Mouse (Mus musculus): ENCODE data around the gene Akap2.

The Akap2 gene

DNA sequence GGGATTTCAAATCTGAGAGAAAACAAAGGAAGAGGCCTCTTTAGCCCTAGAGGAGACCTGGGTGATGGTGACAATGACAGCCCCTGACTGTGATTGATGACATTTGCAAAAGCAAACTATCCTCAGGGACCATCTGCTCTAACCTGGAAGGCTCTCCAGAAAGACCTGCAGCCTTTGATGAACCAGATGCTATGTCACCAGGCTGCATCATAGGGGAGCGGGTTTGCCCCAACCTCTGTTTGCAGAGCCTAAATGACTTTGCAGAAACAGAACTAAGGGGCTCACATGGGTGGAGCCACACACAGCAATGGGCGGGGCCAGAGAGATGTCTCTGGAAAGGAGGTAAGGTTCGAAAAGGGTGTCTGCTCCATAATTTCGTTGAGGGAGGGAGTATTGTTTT lies 115.6 kb downstream of the Akap2 start:
- DNase-seq (ENCODE audit: low spot score in 2 of 2): peak in 1 of 2 experiments; percentile 41

DNA sequence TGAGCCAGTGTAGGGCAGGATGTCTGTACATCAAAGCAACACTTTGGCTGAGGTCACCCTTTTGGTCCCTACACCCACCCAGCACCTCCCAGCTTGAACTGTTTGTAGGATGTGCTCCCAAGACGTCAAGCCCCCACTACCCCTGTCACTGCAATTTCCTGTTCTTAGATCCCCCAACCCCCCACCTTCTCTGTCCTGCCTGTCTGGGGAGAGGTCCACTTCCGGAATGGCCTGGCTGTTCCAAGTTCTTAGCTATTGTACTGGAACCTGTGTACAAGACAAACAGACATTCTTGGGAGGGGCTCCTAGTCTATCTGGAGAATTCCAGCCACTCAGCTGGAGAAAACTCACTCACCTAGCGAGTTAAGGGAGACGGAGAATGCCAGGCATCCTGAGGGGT lies 116.7 kb downstream of the Akap2 start:
- DNase-seq (ENCODE audit: low spot score in 2 of 2): no peak

DNA sequence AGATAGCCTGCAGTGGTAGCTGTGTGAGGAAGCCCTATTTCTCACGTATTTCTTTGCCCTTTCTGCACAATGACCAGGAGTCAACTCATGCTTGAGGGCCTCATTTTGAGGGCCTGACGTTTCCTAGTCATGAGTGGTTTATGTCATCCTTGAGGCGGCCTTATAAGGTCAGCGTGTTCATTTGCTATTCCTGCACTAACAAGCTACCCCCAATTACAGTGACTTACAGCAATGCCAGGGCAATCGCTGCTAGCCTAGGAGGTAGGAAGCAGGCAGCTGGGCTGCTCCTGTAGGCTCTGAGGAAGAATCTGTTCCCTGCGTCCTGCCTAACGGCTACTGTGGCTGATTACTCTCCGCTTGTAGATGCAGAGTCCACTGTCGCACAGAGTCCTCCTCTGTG lies 119.6 kb downstream of the Akap2 start:
- DNase-seq (ENCODE audit: low spot score in 2 of 2): no peak

DNA sequence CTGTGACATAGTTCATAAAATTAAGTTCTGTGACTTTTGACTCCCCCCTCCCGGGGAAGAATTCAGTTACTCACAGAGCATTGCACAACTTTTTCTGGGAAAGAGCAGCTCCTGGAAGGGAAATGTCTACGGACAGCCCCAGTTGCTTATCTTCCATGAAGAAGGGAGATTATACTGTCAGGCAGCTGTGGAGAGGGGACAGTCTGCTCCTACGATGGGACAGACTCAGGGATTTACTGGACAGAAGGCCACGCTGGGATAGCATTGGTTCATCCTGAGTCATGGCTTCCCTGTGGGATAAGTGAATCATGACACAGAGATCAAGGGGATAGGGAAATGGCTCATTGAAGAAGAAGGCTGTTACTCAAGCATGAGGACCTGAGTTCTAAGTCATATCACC lies 121.9 kb downstream of the Akap2 start:
- DNase-seq (ENCODE audit: low spot score in 2 of 2): no peak

DNA sequence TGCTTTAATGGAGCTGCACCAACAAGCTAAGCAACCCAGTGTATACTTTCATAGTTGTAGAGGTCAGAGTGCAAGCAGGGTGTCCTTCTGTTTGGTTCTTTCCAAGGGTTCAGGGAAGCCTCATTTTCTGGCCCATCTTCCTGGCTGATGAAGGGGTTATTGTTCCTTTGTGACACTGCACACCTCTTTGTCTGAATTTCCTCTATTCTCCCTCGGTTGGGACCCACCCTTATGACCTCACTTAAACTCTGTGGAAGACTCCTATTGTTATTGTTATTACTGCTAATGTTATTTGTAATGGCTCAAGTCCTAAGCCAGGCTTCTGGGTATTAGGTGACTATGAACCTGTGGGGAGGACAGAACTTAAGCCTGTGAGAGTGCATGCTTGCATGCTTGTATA lies 124.5 kb downstream of the Akap2 start:
- no peak for DNase-seq (ENCODE audit: low spot score in 2 of 2)

DNA sequence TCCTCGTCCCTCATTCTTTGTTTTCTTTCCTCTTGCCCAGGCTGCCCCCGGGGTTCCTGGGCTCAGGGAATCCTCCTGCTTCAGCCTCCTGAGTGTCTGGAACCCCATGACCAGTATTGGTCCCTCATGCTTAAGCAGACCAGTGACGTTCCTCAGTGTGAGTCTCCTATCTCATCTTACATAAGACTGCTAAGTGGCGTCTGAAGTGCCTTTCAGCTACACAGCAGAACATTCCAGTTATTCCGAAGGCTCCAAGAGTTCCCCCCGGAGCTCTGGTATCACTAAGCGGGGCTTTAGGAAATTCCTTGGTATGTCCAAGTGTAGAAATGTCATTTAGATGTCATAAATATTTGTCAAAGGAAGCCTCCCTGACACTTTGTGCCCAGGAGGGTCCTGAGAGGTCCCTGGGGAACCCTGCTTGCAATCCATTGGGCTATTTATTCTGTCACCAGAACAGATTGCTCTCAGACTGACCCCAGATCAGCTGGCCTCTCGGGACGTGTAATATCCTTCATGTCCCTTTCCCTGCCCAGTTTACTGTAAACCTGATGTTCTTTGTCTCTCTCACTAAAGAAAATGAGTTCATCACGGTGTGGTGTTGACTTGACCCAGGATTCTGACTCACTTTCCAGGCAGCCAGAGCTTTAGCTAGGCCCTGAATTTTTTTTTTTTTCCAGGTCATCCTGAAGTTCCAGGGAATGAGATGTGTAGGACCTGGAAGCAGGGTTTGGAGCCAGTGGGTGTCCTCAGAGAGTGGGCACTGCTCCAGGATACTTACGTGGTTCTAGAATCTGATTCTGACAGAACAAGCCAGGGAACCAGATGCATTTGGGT lies 125.2 kb downstream of the Akap2 start:
- no peak for DNase-seq (ENCODE audit: low spot score in 2 of 2)

DNA sequence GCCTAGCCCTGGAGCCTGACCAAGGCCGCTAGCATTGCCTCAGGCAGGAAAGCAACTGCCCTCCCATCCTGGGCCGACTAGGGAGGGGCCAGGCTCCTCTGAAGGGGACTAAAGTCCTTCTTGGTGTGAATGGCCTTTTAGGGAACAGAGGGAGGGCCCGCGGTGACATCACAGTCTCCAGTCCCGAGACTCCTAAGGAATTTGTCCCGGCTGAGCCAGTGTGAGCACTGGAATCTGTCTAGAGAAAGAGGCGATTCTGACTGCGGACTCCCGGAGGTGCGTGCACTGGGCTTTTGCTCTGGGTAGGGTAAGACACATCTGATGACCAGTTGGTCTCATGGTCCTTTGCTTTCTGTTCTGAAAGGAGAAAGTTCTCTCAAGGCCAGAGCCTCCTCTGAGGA lies 127.6 kb downstream of the Akap2 start:
- no peak for DNase-seq (ENCODE audit: low spot score in 2 of 2)

DNA sequence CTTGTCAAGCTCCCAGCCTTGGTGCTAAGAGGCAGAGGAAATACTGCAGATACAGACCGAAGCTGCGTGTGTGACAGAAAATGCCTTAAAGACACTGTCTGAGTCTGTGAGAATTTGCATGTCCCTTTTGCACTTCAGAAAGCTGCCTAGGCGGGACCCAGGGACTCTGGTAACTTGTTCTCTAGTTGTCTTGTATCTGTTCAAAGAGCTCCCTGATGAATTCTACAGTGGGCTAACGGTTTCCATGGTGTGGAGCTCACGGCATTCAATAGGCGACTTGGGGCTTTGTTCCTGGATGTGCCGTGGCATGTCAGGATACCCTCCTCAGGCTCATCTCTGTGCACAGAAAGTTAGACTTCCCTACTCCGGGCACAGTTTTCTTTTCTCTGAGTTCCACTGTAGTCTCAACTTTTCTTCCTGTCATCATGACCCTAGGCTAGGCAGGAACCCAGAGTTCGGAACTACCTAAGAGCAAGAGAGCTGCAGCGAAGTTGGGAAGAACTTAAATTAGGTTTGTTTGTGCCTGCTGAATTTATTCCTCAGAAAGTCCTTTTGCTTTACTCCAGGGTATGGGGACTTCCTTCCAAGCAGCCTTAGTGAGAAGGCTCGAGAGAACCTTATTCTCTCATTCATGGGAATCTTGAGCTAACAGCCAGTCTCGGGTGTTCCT lies 128.2 kb downstream of the Akap2 start:
- no peak for DNase-seq (ENCODE audit: low spot score in 2 of 2)

DNA sequence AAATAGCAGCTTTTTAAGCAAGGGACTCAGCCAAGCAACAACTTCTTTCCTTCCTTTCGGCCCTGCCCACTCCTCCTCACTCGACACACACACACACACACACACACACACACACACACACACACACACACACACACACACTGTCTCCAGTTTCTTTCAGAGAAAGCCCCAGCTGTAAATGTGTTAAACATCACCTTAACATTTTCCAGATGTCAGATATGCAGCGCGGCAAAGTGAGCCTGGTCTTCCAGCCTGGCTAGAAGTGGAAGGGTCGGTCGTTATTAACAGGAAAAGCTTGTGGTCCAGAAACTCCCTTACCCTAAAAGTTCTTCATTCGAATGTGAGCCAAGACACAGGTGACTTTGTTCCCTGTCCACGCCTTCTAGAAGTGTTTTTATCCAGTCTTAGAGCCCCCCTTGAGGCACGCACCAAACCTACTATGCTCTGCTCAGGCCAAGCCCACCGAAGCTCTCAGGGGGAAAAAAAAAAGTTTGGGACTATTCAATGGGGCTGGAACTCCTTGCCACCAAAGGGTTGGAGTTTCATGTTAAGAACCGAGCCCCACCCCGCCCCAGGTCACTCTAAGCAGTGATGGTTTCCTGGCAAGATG lies 129.0 kb downstream of the Akap2 start:
- no peak for DNase-seq (ENCODE audit: low spot score in 2 of 2)

DNA sequence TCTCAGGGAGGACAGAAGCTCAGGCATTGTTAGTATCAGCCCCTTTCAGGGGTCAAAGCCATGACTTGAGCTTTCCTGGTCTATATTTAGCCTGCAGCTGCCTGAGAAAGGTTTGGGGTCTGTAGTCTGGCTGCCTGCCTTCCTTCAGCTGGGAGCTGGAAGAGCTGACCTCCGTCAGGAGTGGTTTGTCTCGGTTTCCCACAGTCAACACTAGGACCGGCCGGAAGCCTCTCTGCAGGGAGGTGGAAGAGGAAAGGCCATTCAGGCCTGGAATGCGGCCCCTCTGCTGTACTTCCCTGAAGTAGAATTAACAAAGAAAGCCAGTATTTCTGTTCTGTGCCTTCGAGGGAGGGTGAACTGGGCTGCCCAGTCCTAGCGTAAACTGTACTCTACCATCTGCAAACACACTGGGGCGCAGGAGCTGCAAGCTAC lies 129.6 kb downstream of the Akap2 start:
- DNase-seq (ENCODE audit: low spot score in 2 of 2): no peak

DNA sequence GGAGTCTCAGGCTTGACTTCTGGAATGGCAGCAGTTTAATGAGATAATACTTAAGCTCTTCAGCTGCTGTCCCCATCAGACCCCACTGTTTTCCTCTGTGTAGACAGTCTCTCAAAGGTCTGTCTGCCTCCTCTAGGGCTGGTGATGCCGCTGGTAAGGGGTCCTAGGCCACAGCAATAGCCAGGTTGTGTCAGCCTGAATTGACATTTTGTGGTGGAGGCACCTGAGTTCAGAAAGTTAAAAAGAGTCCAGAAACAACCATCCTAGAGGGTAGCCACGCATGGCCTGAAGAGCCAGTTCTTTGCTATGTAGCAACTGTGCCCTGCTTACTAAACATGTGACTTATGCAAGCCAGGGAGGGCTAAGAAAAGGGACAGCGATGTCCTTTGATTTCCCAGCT lies 130.2 kb downstream of the Akap2 start:
- no peak for DNase-seq (ENCODE audit: low spot score in 2 of 2)

DNA sequence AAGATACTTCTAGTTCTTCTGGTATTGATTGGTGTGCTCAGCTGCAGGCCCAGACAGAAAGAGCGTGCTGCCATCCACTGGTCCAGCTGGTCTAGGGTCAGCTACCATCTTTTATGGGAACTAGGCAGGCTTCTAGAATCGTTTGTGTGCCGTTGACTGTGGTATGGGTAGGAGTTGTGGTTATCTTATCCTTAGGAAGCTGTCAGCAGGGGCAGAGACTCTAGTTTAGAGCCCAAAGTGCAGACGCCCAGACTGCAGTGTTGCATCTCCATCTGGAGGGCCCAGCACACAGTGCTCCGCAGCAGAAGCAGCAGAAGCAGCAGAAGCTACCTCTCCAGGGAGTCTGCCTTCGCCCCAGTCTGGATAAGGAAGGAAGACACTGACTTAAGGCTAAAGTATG lies 132.0 kb downstream of the Akap2 start:
- DNase-seq (ENCODE audit: low spot score in 2 of 2): no peak

DNA sequence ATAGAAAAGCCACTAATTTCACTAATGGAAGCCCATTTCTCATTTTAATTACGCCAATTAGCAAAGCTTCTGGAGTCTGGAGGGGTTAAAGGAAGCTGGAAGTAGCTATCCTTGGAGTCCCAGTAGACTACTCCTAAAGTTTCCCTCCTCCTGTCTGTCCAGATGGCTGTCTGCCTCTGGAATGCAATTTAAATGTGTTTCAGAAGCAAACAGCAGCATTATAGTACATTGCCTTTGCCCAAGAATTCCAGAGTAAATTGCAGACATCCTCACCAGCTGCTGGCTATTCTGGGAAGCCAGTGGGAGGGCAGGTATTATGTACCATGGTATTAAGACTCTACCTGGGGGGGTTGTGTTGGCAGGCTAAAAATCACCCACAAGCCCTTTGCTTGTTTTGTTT lies 134.3 kb downstream of the Akap2 start:
- DNase-seq (ENCODE audit: low spot score in 2 of 2): no peak

DNA sequence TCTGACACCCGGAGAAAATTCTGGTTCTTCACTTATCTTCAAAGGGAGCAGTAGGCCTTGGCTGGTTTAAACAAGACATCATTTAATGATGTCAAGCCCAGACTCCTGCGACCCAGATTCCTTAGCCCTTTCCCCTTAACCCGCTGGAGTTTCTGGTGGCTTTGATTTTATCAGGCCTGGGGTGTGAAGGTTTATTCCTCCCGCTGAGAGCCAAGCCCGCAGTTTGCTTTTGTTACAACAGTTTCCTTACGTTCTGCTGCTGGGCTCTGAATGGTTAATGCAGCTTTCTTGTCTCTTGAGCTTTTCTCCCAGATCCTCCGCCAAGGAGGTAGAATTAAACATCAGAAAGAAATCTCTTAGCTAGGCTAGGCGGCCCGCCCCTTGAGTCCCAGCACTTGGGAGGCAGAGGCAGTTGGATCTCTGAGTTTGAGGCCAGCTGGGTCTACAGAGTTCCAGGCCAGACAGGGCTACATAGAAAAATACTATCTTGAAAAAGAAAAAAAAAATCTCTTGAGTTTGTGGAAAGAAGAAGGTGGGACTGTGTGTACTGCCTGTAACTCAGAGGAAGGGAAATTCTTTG lies 135.1 kb downstream of the Akap2 start:
- DNase-seq (ENCODE audit: low spot score in 2 of 2): no peak

DNA sequence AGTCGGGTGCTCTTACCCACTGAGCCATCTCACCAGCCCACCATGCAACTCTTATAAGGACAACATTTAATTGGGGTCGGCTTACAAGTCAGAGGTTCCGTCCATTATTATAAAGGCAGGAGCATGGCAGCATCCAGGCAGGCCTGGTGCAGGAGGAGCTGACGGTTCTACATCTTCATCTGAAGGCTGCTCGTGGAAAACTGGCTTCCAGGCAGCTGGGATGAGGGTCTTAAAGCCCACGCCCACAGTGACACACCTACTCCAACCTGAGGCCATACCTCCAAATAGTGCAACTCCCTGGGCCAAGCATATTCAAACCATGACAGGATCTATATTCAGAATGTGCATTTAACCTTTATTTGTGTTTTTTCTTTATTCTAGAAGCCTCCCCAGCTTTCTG lies 136.7 kb downstream of the Akap2 start:
- DNase-seq (ENCODE audit: low spot score in 2 of 2): no peak

DNA sequence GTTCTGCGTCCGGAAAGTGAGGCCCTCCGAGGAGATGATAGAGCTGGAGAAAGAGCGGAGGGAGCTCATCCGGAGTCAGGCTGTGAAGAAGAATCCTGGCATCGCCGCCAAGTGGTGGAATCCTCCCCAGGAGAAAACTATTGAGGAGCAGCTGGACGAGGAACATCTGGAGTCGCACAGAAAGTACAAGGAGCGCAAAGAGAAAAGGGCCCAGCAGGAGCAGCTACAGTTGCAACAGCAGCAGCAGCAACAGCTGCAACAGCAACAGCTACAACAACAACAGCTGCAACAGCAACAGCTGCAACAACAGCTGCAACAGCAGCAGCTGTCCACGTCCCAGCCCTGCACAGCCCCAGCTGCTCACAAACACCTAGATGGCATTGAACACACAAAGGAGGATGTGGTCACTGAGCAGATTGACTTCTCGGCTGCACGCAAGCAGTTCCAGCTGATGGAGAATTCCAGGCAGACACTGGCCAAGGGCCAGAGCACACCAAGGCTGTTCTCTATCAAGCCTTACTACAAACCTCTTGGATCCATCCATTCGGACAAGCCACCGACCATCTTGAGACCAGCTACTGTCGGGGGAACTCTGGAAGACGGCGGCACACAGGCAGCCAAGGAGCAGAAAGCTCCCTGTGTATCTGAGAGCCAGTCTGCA lies 138.0 kb downstream of the Akap2 start:
- DNase-seq (ENCODE audit: low spot score in 2 of 2): no peak

DNA sequence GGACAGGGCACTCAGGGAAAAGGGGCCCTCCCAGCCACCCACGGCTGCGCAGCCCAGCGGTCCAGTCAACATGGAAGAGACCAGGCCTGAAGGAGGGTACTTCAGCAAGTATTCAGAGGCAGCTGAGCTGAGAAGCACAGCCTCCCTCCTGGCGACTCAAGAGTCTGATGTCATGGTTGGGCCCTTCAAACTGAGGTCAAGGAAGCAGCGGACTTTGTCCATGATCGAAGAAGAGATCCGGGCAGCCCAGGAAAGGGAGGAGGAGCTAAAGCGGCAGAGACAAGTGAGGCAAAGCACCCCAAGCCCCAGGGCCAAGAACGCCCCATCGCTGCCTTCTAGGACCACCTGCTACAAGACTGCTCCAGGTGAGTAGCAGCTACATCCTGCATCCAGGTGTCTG lies 139.2 kb downstream of the Akap2 start:
- DNase-seq (ENCODE audit: low spot score in 2 of 2): no peak

DNA sequence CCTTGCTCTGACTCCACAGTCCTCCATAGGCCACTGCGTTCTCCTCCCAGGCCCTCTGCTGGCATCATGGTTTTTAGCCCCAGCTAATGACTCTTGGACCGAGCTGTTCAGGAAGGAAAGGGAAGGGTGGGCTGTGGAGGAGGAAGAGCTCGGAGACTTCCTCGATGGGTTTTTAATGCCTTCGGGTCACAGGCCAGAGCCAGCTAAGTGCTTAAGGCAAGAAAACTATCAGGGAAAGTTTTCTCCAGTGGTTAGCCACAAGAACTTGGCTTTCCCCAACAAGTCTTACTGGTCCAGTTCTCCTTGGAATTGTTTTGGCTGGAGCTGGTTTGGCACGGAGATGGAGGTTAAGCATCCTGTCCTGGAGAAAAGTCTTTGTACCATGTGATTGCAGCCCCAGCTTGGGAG lies 142.8 kb downstream of the Akap2 start:
- DNase-seq (ENCODE audit: low spot score in 2 of 2): no peak

DNA sequence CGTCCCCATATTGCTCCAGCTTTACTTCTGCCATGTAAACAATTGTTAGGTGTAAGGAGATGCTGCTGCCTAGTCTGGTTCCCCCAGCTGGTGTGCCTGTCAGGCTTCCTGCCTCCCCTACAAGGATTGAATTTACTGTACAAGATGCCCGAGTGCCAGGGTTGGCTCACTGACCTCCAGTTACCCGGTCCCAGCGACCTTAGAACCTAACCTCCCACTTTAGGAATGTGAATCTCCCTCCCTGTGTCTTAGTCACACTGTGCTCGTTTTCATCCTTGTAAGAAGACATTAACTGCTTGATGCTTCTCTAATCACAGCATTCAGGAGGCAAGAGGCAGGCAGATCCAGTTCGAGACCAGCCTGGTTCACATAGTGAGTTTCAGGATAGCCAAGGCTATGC lies 143.7 kb downstream of the Akap2 start:
- no peak for DNase-seq (ENCODE audit: low spot score in 2 of 2)

DNA sequence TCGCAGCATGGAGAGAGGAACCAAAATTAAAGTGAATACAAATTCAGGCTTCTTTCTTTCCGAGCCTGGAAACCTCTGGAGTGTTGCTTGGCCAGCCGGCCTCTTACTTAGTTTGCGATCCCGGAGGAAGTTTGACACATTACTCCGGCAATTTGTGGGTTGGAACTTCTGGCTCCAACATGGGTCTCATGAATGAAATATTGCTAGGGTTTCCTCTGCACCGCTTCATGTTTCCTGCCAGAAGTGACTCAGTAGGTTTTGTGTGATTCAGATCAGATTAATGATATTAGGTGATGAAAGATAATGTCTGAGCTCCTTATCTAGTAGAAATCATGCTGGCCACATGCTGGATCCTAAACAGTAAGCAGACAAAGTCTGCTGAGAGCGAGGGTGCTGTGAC lies 144.4 kb downstream of the Akap2 start:
- DNase-seq (ENCODE audit: low spot score in 2 of 2): no peak

DNA sequence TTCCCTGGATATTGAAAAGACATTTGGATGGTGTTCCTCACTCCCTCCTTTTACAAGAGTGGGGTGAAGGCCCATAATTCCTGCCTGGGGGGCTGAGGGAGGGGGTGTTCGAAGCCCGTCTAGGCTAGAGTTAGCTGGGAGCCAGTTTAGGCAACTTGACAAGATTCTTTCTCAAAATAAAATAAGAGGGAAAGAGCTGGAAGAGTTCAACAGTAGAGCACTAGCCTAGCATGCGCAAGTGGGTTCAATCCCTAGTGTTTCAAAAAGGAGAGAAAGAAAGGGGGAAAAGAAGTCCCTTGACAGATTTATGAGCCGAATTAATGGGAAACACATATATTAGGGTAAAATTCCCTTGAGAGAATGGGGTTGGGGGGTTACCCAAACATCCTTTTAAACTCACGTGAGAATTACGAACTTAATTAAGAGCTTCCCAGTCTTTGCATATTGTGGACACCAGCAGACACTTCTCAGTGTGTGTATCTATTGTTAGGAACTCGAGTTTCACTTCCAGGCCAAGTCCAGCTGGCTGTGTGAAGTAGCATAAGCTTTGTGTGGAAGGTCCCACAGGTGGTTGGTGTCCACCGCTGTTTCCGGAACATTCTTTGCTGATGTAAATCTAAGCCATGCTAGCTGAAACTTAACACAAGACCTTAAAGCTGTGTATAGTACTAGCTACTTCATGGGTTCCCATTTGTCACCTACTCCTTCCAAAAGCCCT lies 145.0 kb downstream of the Akap2 start:
- no peak for DNase-seq (ENCODE audit: low spot score in 2 of 2)

DNA sequence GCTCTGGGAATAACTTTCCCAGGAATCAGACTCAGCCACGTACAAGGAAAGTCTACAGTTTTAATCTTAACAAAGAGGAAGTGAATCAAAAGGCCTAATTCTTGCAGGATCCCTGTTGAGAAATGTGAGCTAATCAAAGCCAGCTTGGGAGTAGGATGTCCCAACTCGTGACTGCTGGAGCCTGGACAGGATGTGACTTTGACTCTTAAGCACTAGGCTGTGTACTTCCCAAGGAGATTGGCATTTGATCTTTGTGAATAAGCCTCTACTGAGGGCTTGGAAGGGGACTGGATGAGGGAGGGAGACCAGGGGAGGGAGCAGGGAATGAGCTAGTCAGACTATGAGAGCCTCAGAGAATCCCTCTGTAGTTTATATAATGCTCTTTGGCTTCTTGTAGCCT lies 148.6 kb downstream of the Akap2 start:
- DNase-seq (ENCODE audit: low spot score in 2 of 2): no peak

Data from thymus, postnatal 10 days (tissue).